Mouse (Mus musculus): ENCODE data around the gene Slc35e3.

Slc35e3 gene

GRCm38 (mm10) chr10:117746297-117746883 is at the start of gene Slc35e3:
Slc35e3 (minus strand) TSS chr10:117746365.
- ATAC-seq (ENCODE audit: insufficient number of reproducible peaks, low FRiP score, low TSS enrichment): peak; percentile 95

DNA sequence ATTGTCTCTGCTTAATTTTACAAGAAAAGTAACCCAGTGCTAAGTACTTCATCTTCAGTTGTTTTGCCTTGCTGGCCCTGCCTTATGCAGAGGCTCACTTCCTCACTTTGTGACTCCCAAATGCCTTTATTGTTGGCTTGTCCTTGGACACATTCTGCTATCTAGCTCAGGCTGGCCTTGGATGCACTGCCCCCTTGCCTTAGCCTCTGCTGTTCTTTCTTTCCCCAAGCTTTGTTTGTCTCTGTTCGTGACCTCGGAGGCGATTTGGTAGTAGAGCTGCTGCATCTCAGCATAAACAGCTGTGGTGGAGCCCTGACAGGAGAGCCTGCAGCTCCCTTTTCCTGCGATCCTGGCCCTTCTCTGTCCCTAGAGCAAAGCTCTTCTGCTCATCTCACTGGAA is 49.0 kb upstream of the Slc35e3 start:
- ATAC-seq (ENCODE audit: insufficient number of reproducible peaks, low FRiP score, low TSS enrichment): no peak

DNA sequence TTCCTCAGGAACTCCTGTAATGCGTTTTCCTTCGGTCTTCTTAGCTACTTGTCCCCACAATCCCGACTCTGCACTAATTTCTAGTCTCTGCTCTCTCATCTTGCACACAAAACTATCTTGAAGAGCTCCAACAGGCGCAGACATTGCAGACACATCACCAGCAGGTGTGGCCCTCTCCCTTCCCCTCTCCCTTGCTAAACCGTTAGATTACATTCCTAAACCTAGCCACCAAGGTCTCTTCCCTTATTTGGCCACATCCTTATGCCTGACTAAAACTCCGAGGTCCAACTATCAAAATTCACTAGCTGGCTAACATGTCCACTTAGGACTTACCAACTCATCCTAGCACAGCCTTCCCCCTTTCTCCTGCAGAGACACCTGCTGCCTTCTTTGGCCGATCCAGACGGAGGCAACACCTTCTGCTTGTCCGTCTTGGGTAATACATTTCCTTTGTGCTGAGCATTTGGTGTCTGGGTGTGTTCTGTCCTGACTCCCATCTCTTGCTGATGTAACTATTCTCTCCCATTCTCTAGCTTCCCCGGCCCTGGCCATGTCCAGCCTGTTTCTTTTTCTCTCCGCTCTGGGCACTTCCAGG is 47.4 kb upstream of the Slc35e3 start:
- ATAC-seq (ENCODE audit: insufficient number of reproducible peaks, low FRiP score, low TSS enrichment): no peak

DNA sequence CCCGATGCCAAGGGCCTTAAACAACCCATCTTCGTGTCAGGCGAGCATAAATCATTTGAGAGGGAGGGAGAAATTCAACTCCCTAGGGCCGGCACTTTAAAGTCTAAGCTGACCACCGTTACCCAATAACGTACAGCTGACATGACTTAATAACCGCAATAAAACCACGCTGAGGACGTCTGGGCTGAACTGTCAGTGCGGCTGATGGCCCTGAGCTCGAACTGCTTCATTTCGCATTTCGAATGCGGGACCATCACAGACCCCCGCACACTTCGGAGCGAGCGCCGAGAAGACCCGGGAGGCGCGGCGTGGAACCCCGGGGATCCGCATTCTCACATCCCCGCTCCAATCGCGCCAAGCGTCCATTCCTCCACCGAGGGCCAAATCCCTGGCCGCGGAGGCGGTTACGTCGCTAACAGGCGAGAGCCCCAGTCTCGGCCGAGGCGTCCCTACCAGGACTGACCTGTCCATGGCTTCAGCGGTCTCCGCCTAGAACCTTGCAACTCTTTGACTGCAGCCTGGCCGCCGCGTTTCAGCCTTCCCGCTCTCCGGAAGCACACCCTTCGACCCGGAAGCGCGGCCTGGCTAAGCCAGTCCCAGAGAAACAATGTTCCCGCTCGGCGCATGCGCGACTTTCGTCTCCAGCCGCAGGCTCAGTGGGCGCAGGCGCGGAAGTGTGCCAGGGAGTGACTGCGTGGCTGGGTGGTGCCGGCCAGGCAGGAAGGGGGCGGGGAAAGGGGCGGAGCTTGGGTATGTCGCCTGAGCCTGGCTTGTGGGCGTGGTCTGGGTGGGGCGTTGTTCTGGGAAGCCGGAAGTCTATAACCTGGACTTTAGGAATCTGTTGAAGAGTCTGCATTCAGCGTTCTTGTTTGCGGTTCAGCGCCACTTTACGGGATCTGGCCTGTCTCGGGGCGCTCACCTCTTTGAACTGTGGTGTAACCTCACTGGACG is 46.3 kb upstream of the Slc35e3 start, which contains the start of gene Nup107:
TSS of gene Nup107 (minus strand) at position 565 of the 951 bp plus-strand sequence.
- ATAC-seq (ENCODE audit: insufficient number of reproducible peaks, low FRiP score, low TSS enrichment): peak; percentile 96

DNA sequence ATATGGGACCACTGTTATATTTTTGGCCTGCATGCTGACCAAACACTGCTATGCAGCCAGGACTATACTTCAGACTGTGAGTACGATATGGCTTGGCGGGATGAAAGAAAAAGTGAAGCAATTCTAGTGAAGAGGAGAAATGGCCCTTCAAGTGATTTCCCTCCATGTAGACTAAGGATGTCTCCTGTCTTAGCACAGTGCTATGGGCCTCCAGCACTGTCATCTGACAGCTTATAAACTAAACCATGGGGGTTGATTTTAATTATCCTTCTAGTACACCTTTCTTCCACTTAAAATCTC is 45.0 kb upstream of the Slc35e3 start:
- no peak for ATAC-seq (ENCODE audit: insufficient number of reproducible peaks, low FRiP score, low TSS enrichment)

- no peak for ATAC-seq (ENCODE audit: insufficient number of reproducible peaks, low FRiP score, low TSS enrichment)
Observed at GRCm38 (mm10) chr10:117790421-117791170, 44.4 kb upstream of the Slc35e3 start.

GRCm38 (mm10) chr10:117790011-117790410 is 43.8 kb upstream of the Slc35e3 start:
- ATAC-seq (ENCODE audit: insufficient number of reproducible peaks, low FRiP score, low TSS enrichment): no peak

- no peak for ATAC-seq (ENCODE audit: insufficient number of reproducible peaks, low FRiP score, low TSS enrichment)
Observed at GRCm38 (mm10) chr10:117784646-117785045, 38.5 kb upstream of the Slc35e3 start.

GRCm38 (mm10) chr10:117783786-117784420 is 37.7 kb upstream of the Slc35e3 start:
- no peak for ATAC-seq (ENCODE audit: insufficient number of reproducible peaks, low FRiP score, low TSS enrichment)

GRCm38 (mm10) chr10:117782491-117783260 is 36.5 kb upstream of the Slc35e3 start:
- no peak for ATAC-seq (ENCODE audit: insufficient number of reproducible peaks, low FRiP score, low TSS enrichment)

DNA sequence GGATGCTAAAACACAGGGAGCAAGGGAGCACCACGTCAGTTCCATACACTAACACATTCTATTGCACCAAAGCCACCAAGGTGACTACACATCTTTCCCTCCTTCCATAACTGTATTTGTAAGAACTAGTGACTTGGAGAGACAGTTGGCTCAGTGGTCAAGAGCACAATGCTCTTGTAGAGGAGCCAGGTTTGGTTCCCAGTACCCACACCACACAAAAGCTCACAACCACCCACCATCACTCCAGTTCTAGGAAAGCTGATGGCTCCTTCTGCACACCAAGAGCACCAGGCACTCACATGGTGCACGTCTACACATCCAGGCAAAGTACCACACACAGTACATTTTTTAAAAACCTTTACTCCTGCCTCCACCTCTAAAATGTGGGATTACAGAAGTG is 35.9 kb upstream of the Slc35e3 start:
- no peak for ATAC-seq (ENCODE audit: insufficient number of reproducible peaks, low FRiP score, low TSS enrichment)

DNA sequence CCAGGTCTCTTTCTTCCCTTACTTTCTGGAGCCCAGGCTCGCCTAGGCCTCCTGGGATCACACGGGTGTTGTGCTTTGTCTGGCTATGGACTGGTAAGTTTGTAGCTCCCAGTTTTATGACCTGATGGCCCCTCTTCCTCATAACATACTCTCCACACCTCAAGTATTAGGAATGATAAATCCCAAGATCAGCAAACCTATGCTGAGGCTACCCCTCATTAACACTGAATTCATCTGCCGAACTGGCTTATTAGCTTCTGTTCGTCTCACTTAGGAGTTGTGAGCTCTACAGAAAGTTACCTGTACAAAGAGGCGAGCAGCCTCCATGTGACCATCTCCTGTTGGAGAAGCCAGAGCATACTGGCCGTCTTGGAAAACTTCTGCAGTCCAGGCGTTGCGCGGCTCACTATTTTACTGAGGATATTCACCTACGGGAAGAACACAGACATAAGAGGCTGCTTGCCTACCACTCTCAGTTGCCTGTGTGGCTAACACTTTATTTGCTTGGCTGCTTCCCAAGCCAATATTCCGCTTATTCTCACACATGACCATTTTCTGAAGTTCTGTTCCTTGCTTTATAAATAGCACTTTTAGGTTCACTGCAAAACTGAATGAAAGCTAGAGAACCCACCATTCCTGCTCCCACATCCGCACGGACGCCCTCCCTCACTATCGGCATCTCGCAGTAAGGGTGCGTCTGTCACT is 35.0 kb upstream of the Slc35e3 start:
- no peak for ATAC-seq (ENCODE audit: insufficient number of reproducible peaks, low FRiP score, low TSS enrichment)

GRCm38 (mm10) chr10:117780306-117780911 is 34.2 kb upstream of the Slc35e3 start:
- ATAC-seq (ENCODE audit: insufficient number of reproducible peaks, low FRiP score, low TSS enrichment): no peak

GRCm38 (mm10) chr10:117779581-117780305 is 33.6 kb upstream of the Slc35e3 start:
- no peak for ATAC-seq (ENCODE audit: insufficient number of reproducible peaks, low FRiP score, low TSS enrichment)

DNA sequence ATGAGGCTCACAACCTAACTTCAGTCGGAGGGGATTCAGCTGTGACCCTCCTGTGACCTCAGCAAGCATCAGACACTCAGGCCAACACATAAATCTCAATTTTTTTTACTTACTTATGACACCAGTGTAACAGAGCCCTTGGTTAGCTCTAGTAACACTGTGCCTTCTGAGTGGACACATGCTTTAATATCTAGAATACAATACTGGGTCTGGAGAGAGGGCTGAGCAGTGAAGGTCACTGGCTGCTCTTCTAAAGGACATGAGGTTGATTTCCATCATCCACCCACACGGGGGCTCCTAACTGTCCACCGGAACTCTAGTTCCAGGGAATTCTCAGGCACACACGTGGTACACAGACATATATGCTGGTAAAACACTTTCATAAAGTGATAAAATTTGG is 32.8 kb upstream of the Slc35e3 start:
- no peak for ATAC-seq (ENCODE audit: insufficient number of reproducible peaks, low FRiP score, low TSS enrichment)

GRCm38 (mm10) chr10:117778328-117778910 is 32.3 kb upstream of the Slc35e3 start:
- no peak for ATAC-seq (ENCODE audit: insufficient number of reproducible peaks, low FRiP score, low TSS enrichment)

DNA sequence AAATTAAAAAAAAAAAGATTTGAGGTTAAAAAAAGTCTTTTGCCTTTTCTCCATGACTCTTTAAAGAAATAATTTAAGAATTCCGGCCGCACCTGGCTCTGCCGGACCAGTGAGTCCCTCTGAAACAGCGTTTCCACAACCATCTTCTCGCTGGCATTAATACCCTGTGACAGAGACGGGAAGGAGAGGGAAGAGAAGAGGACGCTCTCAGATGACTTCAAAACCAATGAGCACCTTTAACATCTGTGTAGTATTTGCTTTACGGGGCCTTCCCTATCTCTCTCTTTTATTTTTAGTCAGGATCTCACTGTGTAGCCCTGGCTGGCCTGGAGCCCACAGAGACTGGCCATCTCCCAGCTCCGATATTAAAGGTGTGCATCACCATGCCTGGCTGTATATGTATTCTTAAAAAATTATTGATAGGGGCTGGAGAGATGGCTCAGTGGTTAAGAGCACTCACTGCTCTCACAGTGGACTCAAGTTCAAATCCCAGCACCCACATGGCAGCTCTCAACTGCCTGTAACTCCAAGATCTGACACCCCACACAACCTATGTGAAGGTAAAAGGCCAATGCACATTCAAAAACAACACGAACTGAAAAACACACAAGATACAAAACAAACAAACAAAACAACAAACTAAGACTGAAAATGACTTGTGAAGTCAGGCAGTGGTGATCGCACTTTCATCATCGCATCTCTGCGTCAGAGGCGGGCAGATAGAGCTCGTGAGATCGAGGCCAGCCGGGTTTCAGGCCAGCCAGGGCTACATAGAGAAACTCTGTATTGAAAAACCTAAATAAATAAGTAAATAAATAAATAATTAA is 31.5 kb upstream of the Slc35e3 start:
- no peak for ATAC-seq (ENCODE audit: insufficient number of reproducible peaks, low FRiP score, low TSS enrichment)

Data from cerebellum, adult (tissue).